Mouse (Mus musculus) adrenal gland, postnatal 4 days (tissue): ENCODE data around the gene H2-Ab1. TPM values are rescaled to one million over a fixed set of nuclear protein-coding genes. Genes with fewer than 3 reads are reported as not detected.

ENCODE experiments used
- DNase-seq, 2 experiments: peaks; one replicate each; pipeline ENCODE4 v3.0.0; 2021 to 2022; ENCODE audit warnings: low spot score in 2 of 2, mixed read lengths in 2 of 2
- total RNA-seq, 2 experiments: library from RNA; stranded (reverse); gene quantifications; 2 replicates each; pipeline ENCODE4 v1.2.3; 2021

Gene H2-Ab1
- total RNA-seq, 2 experiments from 2014 or later: 11.1 to 12.8 TPM

GRCm38 (mm10) chr17:34280499-34281038, 23.1 kb downstream of the H2-Ab1 start:
- DNase-seq: no peak

- DNase-seq: no peak
Measured at GRCm38 (mm10) chr17:34281836-34282235, 24.3 kb downstream of the H2-Ab1 start.

- no peak for DNase-seq
Measured at GRCm38 (mm10) chr17:34285371-34285770, 27.9 kb downstream of the H2-Ab1 start.

- DNase-seq: no peak
Measured at GRCm38 (mm10) chr17:34285848-34286247, 28.4 kb downstream of the H2-Ab1 start.

GRCm38 (mm10) chr17:34286501-34286900, 29.0 kb downstream of the H2-Ab1 start:
- DNase-seq: no peak

GRCm38 (mm10) chr17:34286999-34287398, 29.5 kb downstream of the H2-Ab1 start:
- no peak for DNase-seq

GRCm38 (mm10) chr17:34287648-34288047, 30.2 kb downstream of the H2-Ab1 start, which contains the start of gene H2-Aa:
H2-Aa (minus strand) TSS chr17:34287823.
- peak; percentile 30 to 58 for DNase-seq

GRCm38 (mm10) chr17:34288131-34288530, 30.6 kb downstream of the H2-Ab1 start:
- no peak for DNase-seq

- peak; percentile 40 to 49 for DNase-seq
Measured at GRCm38 (mm10) chr17:34291609-34292008, 34.1 kb downstream of the H2-Ab1 start.

GRCm38 (mm10) chr17:34292570-34292969, 35.1 kb downstream of the H2-Ab1 start:
- no peak for DNase-seq

- no peak for DNase-seq
Measured at GRCm38 (mm10) chr17:34293533-34293932, 36.0 kb downstream of the H2-Ab1 start.

GRCm38 (mm10) chr17:34294249-34294648, 36.8 kb downstream of the H2-Ab1 start:
- no peak for DNase-seq

GRCm38 (mm10) chr17:34295307-34295706, 37.8 kb downstream of the H2-Ab1 start:
- no peak for DNase-seq

GRCm38 (mm10) chr17:34295891-34296794, 38.7 kb downstream of the H2-Ab1 start:
- DNase-seq: no peak

- DNase-seq: no peak
Measured at GRCm38 (mm10) chr17:34299356-34299755, 41.9 kb downstream of the H2-Ab1 start.

- DNase-seq: no peak
Measured at GRCm38 (mm10) chr17:34300071-34300470, 42.6 kb downstream of the H2-Ab1 start.

- no peak for DNase-seq
Measured at GRCm38 (mm10) chr17:34300691-34301566, 43.4 kb downstream of the H2-Ab1 start.

- DNase-seq: no peak
Measured at GRCm38 (mm10) chr17:34301670-34302190, 44.2 kb downstream of the H2-Ab1 start.

GRCm38 (mm10) chr17:34303789-34304188, 46.3 kb downstream of the H2-Ab1 start:
- DNase-seq: no peak

- peak in 1 of 2 experiments; percentile 27 for DNase-seq
Measured at GRCm38 (mm10) chr17:34304751-34305150, 47.3 kb downstream of the H2-Ab1 start.

- peak; percentile 51 to 61 for DNase-seq
Measured at GRCm38 (mm10) chr17:34305380-34306030, 48.0 kb downstream of the H2-Ab1 start, which contains the start of gene H2-Eb1. H2-Eb1 (plus strand) TSS chr17:34305867.
